Mouse (Mus musculus) limb, embryonic 14.5 days (tissue): ENCODE data around the gene Tmc7. TPM values are rescaled to one million over a fixed set of nuclear protein-coding genes. Genes with fewer than 3 reads are reported as not detected.
A peak's percentile ranks its signal among the peaks of the same experiment; 100 is the strongest.

Source experiments
- ATAC-seq: fragments of 200-750 bp; cut with Nextera tagmentation; 2 replicates; pipeline ENCODE4 v1.8.0; 2017; ENCODE audit warnings: low read depth, moderate number of reproducible peaks, moderate TSS enrichment; ENCODE audit not compliant: low FRiP score
- DNase-seq: peaks from one replicate; pipeline ENCODE4 v3.0.0-alpha.2; 2015; ENCODE audit warnings: low spot score
- H3K27ac ChIP-seq: fragments of 300-500 bp; sonication (generic); replicated peaks from 2 replicates; pipeline ENCODE4 v1.5.1; 2014; ENCODE audit warnings: low read depth, mild to moderate bottlenecking, low read length, moderate library complexity, mixed read lengths
- H3K27me3 ChIP-seq: fragments of 300-500 bp; sonication (generic); 2 replicates; pipeline ENCODE4 v1.6.1; 2014; ENCODE audit warnings: low read length, mixed read lengths; ENCODE audit not compliant: control insufficient read depth, insufficient read depth
- H3K36me3 ChIP-seq: fragments of 300-500 bp; sonication (generic); 2 replicates; pipeline ENCODE4 v1.6.1; 2014; ENCODE audit warnings: mild to moderate bottlenecking, low read length, moderate library complexity, mixed read lengths; ENCODE audit not compliant: control insufficient read depth, insufficient read depth
- H3K4me1 ChIP-seq: fragments of 300-500 bp; sonication (generic); 2 replicates; pipeline ENCODE4 v1.6.1; 2014; ENCODE audit warnings: antibody characterized with exemption, low read length, mixed read lengths; ENCODE audit not compliant: control insufficient read depth, insufficient read depth
- H3K4me2 ChIP-seq: fragments of 300-500 bp; sonication (generic); replicated peaks from 2 replicates; pipeline ENCODE4 v1.6.1; 2014; ENCODE audit warnings: low read depth, mild to moderate bottlenecking, low read length, moderate library complexity; ENCODE audit not compliant: severe bottlenecking
- H3K4me3 ChIP-seq: fragments of 300-500 bp; sonication (generic); replicated peaks from 2 replicates; pipeline ENCODE4 v1.5.1; 2014; ENCODE audit warnings: low read length
- H3K9ac ChIP-seq: fragments of 300-500 bp; sonication (generic); 2 replicates; pipeline ENCODE4 v1.6.1; 2014; ENCODE audit warnings: mild to moderate bottlenecking, low read depth, low read length, moderate library complexity; ENCODE audit not compliant: severe bottlenecking
- H3K9me3 ChIP-seq: fragments of 300-500 bp; sonication (generic); 2 replicates; pipeline ENCODE4 v1.6.1; 2016; ENCODE audit warnings: low read length; ENCODE audit not compliant: control insufficient read depth
- POLR2A ChIP-seq: fragments of 200-500 bp; IDR thresholded peaks from 2 replicates; pipeline ENCODE4 v1.8.0; 2012; ENCODE audit warnings: inconsistent platforms, mild to moderate bottlenecking, moderate library complexity, borderline replicate concordance; ENCODE audit not compliant: insufficient read depth, insufficient read length; ENCODE audit errors: extremely low read depth
- WGBS: fragments of 180-500 bp; shearing (Covaris S2); extraction: QIAGEN DNeasy Blood & Tissue Kit; methylation state at CpG from one replicate; pipeline ENCODE4 v1.1.7; 2014; 5-methylcytosine and 5-hydroxymethylcytosine counted together
- polyA plus RNA-seq, 2 experiments: library from polyadenylated mRNA; depleted of rRNA in 1 of 2; stranded (reverse) in 1 of 2; unstranded in 1 of 2; fragments of >200 nt; fragmentation: Nextera tagmentation in 1 of 2; extraction: Ambion mirVana in 1 of 2; gene quantifications; 2 replicates each; pipeline versions ENCODE4 v1.2.1 to v1.2.3; 2012 to 2014

The Tmc7 gene
- polyA plus RNA-seq (2012; rRNA removed) (4.0 and 4.6 TPM in 2 replicates), polyA plus RNA-seq (2014; fragmentation: Nextera tagmentation; extraction: Ambion mirVana) (4.4 and 4.5 TPM in 2 replicates)

- Histone ChIP-seq H3K36me3 (no peaks in the 10 kb centered on the region), H3K4me1 (peaks cover 6% of the 10 kb centered on the region; the same call in 1 of the 2 replicates), H3K9me3 (no peaks in the 10 kb centered on the region), H3K27ac (no peak within 1 kb of the TSS), H3K4me3 (peak within 1 kb of the TSS; percentile 61), H3K4me2 (peak within 1 kb of the TSS; percentile 90), H3K27me3 (no peaks in the 10 kb centered on the region), H3K9ac (peak within 1 kb of the TSS; percentile 74)
- TF ChIP-seq POLR2A = no peak
- peak; percentile 90 for ATAC-seq
- WGBS = 1% methylated on average over 26 of the region's 51 CpGs
- peak; percentile 54 for DNase-seq
Observed at GRCm38 (mm10) chr7:118584257-118584907, at the start of gene Tmc7. TSS of gene Tmc7 (minus strand) at chr7:118584736.

GRCm38 (mm10) chr7:118633951-118634350 is 49.4 kb upstream of the Tmc7 start:
- DNase-seq (no peak), ATAC-seq (no peak)
- H3K4me2 ChIP-seq = no peak overlapping the region
- H3K36me3 ChIP-seq = no peaks in the 10 kb centered on the region
- H3K4me1 ChIP-seq = no peaks in the 10 kb centered on the region
- 81% methylated on average over 7 of the region's 7 CpGs for WGBS
- no peak overlapping the region for H3K9ac ChIP-seq
- H3K27me3 ChIP-seq = no peaks in the 10 kb centered on the region
- H3K9me3 ChIP-seq = no peaks in the 10 kb centered on the region
- no peak for TF ChIP-seq POLR2A
- no peak overlapping the region for H3K4me3 ChIP-seq
- H3K27ac ChIP-seq = no peak overlapping the region

- DNase-seq (no peak), ATAC-seq (no peak)
- Histone ChIP-seq H3K9me3 (no peaks in the 10 kb centered on the region), H3K4me3 (no peak overlapping the region), H3K9ac (no peak overlapping the region), H3K27me3 (no peaks in the 10 kb centered on the region), H3K4me1 (no peaks in the 10 kb centered on the region), H3K36me3 (no peaks in the 10 kb centered on the region), H3K4me2 (no peak overlapping the region), H3K27ac (no peak overlapping the region)
- TF ChIP-seq POLR2A = no peak
- whole genome bisulfite sequencing = 84% methylated on average over 9 of the region's 9 CpGs
Observed at GRCm38 (mm10) chr7:118633094-118633493, 48.6 kb upstream of the Tmc7 start.

GRCm38 (mm10) chr7:118627550-118628298 is 43.2 kb upstream of the Tmc7 start:
- DNase-seq (no peak), ATAC-seq (no peak)
- Histone ChIP-seq H3K36me3 (no peaks in the 10 kb centered on the region), H3K9ac (no peak overlapping the region), H3K4me3 (no peak overlapping the region), H3K4me2 (no peak overlapping the region), H3K4me1 (no peaks in the 10 kb centered on the region), H3K27ac (no peak overlapping the region), H3K27me3 (no peaks in the 10 kb centered on the region), H3K9me3 (no peaks in the 10 kb centered on the region)
- no peak for TF ChIP-seq POLR2A
- WGBS = 78% methylated on average over 13 of the region's 13 CpGs

- H3K4me1 ChIP-seq = no peaks in the 10 kb centered on the region
- DNase-seq (no peak), ATAC-seq (no peak)
- no peaks in the 10 kb centered on the region for H3K9me3 ChIP-seq
- H3K4me2 ChIP-seq = no peak overlapping the region
- H3K27me3 ChIP-seq = no peaks in the 10 kb centered on the region
- no peak overlapping the region for H3K4me3 ChIP-seq
- 73% methylated on average over 6 of the region's 6 CpGs for WGBS
- no peak for TF ChIP-seq POLR2A
- no peaks in the 10 kb centered on the region for H3K36me3 ChIP-seq
- no peak overlapping the region for H3K9ac ChIP-seq
- H3K27ac ChIP-seq = no peak overlapping the region
Observed at GRCm38 (mm10) chr7:118621094-118621493, 36.6 kb upstream of the Tmc7 start.
